Mouse (Mus musculus) testis, adult 2 months (tissue): ENCODE data around the gene Fam57a.

ENCODE experiments used
- CTCF ChIP-seq: fragments of 200-500 bp; IDR thresholded peaks from 2 replicates; pipeline ENCODE4 v1.5.1; 2012; ENCODE audit warnings: low read depth, mild to moderate bottlenecking, inconsistent platforms, low read length, moderate library complexity; ENCODE audit not compliant: control insufficient read depth, insufficient read depth, insufficient replicate concordance
- POLR2A ChIP-seq: fragments of 200-500 bp; IDR thresholded peaks from 2 replicates; pipeline ENCODE4 v1.6.1; 2012; ENCODE audit warnings: low read depth, mild to moderate bottlenecking, inconsistent platforms, low read length, moderate library complexity; ENCODE audit not compliant: control insufficient read depth

DNA sequence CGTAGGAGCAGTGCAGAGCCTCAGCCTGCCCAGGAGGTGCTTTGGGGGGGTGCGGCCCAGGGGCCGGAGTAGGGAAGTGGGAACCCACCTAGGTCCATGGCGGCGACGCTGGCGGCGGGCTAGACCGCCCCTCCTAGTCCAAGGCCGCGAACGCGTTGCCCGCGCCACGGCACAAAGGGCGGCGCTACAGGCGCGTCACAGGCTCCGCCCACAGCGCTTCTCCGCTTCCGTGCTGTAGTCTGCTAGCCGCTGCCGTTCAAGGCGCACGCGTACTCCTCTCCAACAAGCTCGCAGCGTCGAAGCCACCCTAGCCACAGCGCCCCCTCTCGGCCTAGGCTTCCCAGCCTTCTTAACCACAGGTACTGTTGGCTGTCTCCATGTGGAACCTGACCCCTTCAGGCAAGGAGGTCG lies 37.9 kb downstream of the Fam57a start, which contains the start of the genes Dbil5 and Gemin4:
- TF ChIP-seq POLR2A (peak; percentile 99), CTCF (peak; percentile 97)
